Mouse (Mus musculus) heart, postnatal 4 days (tissue): ENCODE data around the gene Anapc7. TPM values are rescaled to one million over a fixed set of nuclear protein-coding genes. Genes with fewer than 3 reads are reported as not detected.

Experiments
- total RNA-seq, 2 experiments: library from RNA; stranded (reverse); gene quantifications; 2 replicates each; pipeline ENCODE4 v1.2.3; 2021

The Anapc7 gene
- total RNA-seq, 2 experiments from 2014 or later = 47.0 to 48.7 TPM

Other genes with a start within 250 kb of the Anapc7 start
- gene Hvcn1, start 214.9 kb upstream of the Anapc7 start, total RNA-seq = 1 to 10 TPM; 1.9 to 2.0 TPM
- 1 to 10 TPM; 6.0 to 6.1 TPM for gene Tctn1, start 157.2 kb upstream of the Anapc7 start, total RNA-seq
- gene Pptc7, start 137.3 kb upstream of the Anapc7 start, total RNA-seq = 10 to 100 TPM; 44.0 to 47.2 TPM
- gene Rad9b, start 67.5 kb upstream of the Anapc7 start, total RNA-seq = 1 to 10 TPM; 1.7 to 2.8 TPM
- 100 to 1,000 TPM; 120 to 132 TPM for gene Vps29, start 67.3 kb upstream of the Anapc7 start, total RNA-seq
- gene Gpn3, start 49.8 kb upstream of the Anapc7 start, total RNA-seq = 10 to 100 TPM; 20.5 to 21.5 TPM
- gene Fam216a, start 49.3 kb upstream of the Anapc7 start, total RNA-seq = 10 to 100 TPM; 21.9 to 24.1 TPM
- gene Arpc3, start 29.8 kb upstream of the Anapc7 start, total RNA-seq = 100 to 1,000 TPM; 138 to 141 TPM
- gene Atp2a2, start 80.5 kb downstream of the Anapc7 start, total RNA-seq = 1,000 to 10,000 TPM; 5,023 to 5,799 TPM
- 10 to 100 TPM; 37.2 to 45.3 TPM for gene Ift81, start 192.8 kb downstream of the Anapc7 start, total RNA-seq
- 1 to 10 TPM; 3.1 to 3.5 TPM for gene P2rx7, start 222.2 kb downstream of the Anapc7 start, total RNA-seq